Mouse (Mus musculus): ENCODE results near the gene Mymx. TPM values are rescaled to one million over a fixed set of nuclear protein-coding genes. Genes with fewer than 3 reads are reported as not detected.
A peak's percentile ranks its signal among the peaks of the same experiment; 100 is the strongest.

Mymx gene
- total RNA-seq, 1 experiment from 2014 or later = not detected

GRCm38 (mm10) chr17:45616046-45616650, 14.2 kb upstream of the Mymx start:
- no peak for ATAC-seq (ENCODE audit: extremely low read depth, insufficient number of reproducible peaks, low FRiP score, poor library complexity, severe bottlenecking)

- ATAC-seq (ENCODE audit: extremely low read depth, insufficient number of reproducible peaks, low FRiP score, poor library complexity, severe bottlenecking) = 0 out of 2 replicates have a peak, but pooled peaks have one; percentile 33
Observed at GRCm38 (mm10) chr17:45612921-45613320, 11.0 kb upstream of the Mymx start.

GRCm38 (mm10) chr17:45612008-45612407, 10.1 kb upstream of the Mymx start:
- no peak for ATAC-seq (ENCODE audit: extremely low read depth, insufficient number of reproducible peaks, low FRiP score, poor library complexity, severe bottlenecking)

- no peak for ATAC-seq (ENCODE audit: extremely low read depth, insufficient number of reproducible peaks, low FRiP score, poor library complexity, severe bottlenecking)
Observed at GRCm38 (mm10) chr17:45610144-45610866, 8.4 kb upstream of the Mymx start.

- no peak for ATAC-seq (ENCODE audit: extremely low read depth, insufficient number of reproducible peaks, low FRiP score, poor library complexity, severe bottlenecking)
Observed at GRCm38 (mm10) chr17:45608396-45608795, 6.5 kb upstream of the Mymx start.

GRCm38 (mm10) chr17:45606992-45607879, 5.3 kb upstream of the Mymx start:
- no peak for ATAC-seq (ENCODE audit: extremely low read depth, insufficient number of reproducible peaks, low FRiP score, poor library complexity, severe bottlenecking)

- no peak for ATAC-seq (ENCODE audit: extremely low read depth, insufficient number of reproducible peaks, low FRiP score, poor library complexity, severe bottlenecking)
Observed at GRCm38 (mm10) chr17:45602984-45603383, 1.1 kb upstream of the Mymx start.

GRCm38 (mm10) chr17:45601325-45601724, 577 bp downstream of the Mymx start:
- ATAC-seq (ENCODE audit: extremely low read depth, insufficient number of reproducible peaks, low FRiP score, poor library complexity, severe bottlenecking) = no peak

GRCm38 (mm10) chr17:45600267-45600666, 1.6 kb downstream of the Mymx start:
- no peak for ATAC-seq (ENCODE audit: extremely low read depth, insufficient number of reproducible peaks, low FRiP score, poor library complexity, severe bottlenecking)

GRCm38 (mm10) chr17:45599446-45600242, 2.3 kb downstream of the Mymx start, which contains the start of gene Slc29a1:
Gene Slc29a1 (minus strand): TSS chr17:45599606.
- ATAC-seq (ENCODE audit: extremely low read depth, insufficient number of reproducible peaks, low FRiP score, poor library complexity, severe bottlenecking) = no peak

- no peak for ATAC-seq (ENCODE audit: extremely low read depth, insufficient number of reproducible peaks, low FRiP score, poor library complexity, severe bottlenecking)
Observed at GRCm38 (mm10) chr17:45598891-45599290, 3.0 kb downstream of the Mymx start.

- ATAC-seq (ENCODE audit: extremely low read depth, insufficient number of reproducible peaks, low FRiP score, poor library complexity, severe bottlenecking) = no peak
Observed at GRCm38 (mm10) chr17:45598376-45598775, 3.5 kb downstream of the Mymx start.

GRCm38 (mm10) chr17:45597787-45598186, 4.1 kb downstream of the Mymx start:
- ATAC-seq (ENCODE audit: extremely low read depth, insufficient number of reproducible peaks, low FRiP score, poor library complexity, severe bottlenecking) = no peak

- ATAC-seq (ENCODE audit: extremely low read depth, insufficient number of reproducible peaks, low FRiP score, poor library complexity, severe bottlenecking) = peak; percentile 58
Observed at GRCm38 (mm10) chr17:45596631-45597396, 5.1 kb downstream of the Mymx start.

- no peak for ATAC-seq (ENCODE audit: extremely low read depth, insufficient number of reproducible peaks, low FRiP score, poor library complexity, severe bottlenecking)
Observed at GRCm38 (mm10) chr17:45595736-45596390, 6.0 kb downstream of the Mymx start.

GRCm38 (mm10) chr17:45594881-45595735, 6.8 kb downstream of the Mymx start:
- peak; percentile 35 for ATAC-seq (ENCODE audit: extremely low read depth, insufficient number of reproducible peaks, low FRiP score, poor library complexity, severe bottlenecking)

- ATAC-seq (ENCODE audit: extremely low read depth, insufficient number of reproducible peaks, low FRiP score, poor library complexity, severe bottlenecking) = no peak
Observed at GRCm38 (mm10) chr17:45594195-45594594, 7.7 kb downstream of the Mymx start.

All from neutrophil, adult 5-6 weeks (primary cell).